Mouse (Mus musculus) midbrain, embryonic 12.5 days (tissue): ENCODE measurements around the gene Kif24. TPM values are rescaled to one million over a fixed set of nuclear protein-coding genes. Genes with fewer than 3 reads are reported as not detected.
A peak's percentile ranks its signal among the peaks of the same experiment; 100 is the strongest.

Experiments
- ATAC-seq: fragments of 200-750 bp; cut with Nextera tagmentation; 2 replicates; pipeline ENCODE4 v1.8.0; 2017; ENCODE audit warnings: low read depth, moderate TSS enrichment, moderate library complexity; ENCODE audit not compliant: low FRiP score
- H3K27ac ChIP-seq: fragments of 300-500 bp; sonication (generic); replicated peaks from 2 replicates; pipeline ENCODE4 v1.5.1; 2016; ENCODE audit warnings: mild to moderate bottlenecking
- H3K27me3 ChIP-seq: fragments of 300-500 bp; sonication (generic); 2 replicates; pipeline ENCODE4 v1.6.1; 2016; ENCODE audit warnings: mild to moderate bottlenecking
- H3K36me3 ChIP-seq: fragments of 300-500 bp; sonication (generic); 2 replicates; pipeline ENCODE4 v1.6.1; 2016
- H3K4me1 ChIP-seq: fragments of 300-500 bp; sonication (generic); 2 replicates; pipeline ENCODE4 v1.6.1; 2016
- H3K4me2 ChIP-seq: fragments of 300-500 bp; sonication (generic); replicated peaks from 2 replicates; pipeline ENCODE4 v1.6.1; 2016; ENCODE audit warnings: mild to moderate bottlenecking, moderate library complexity
- H3K4me3 ChIP-seq: fragments of 300-500 bp; sonication (generic); 2 replicates; pipeline ENCODE4 v1.5.1; 2016; ENCODE audit warnings: mild to moderate bottlenecking
- H3K9ac ChIP-seq: fragments of 300-500 bp; sonication (generic); replicated peaks from 2 replicates; pipeline ENCODE4 v1.6.1; 2016; ENCODE audit warnings: mild to moderate bottlenecking, moderate library complexity
- H3K9me3 ChIP-seq: fragments of 300-500 bp; sonication (generic); 2 replicates; pipeline ENCODE4 v1.6.1; 2016; ENCODE audit warnings: mild to moderate bottlenecking
- WGBS: fragments of 180-500 bp; shearing (Covaris S2); methylation state at CpG from one replicate; pipeline ENCODE4 v1.1.7; 2016; 5-methylcytosine and 5-hydroxymethylcytosine counted together
- polyA plus RNA-seq: library from polyadenylated mRNA; unstranded; fragments of >200 nt; fragmentation: Nextera tagmentation; extraction: Ambion mirVana; gene quantifications from 2 replicates; pipeline ENCODE4 v1.2.1, GENCODE M21; 2016

Gene Kif24
- polyA plus RNA-seq, 1 experiment from 2014 or later = 12.6 TPM

- Histone ChIP-seq H3K4me2 (no peak overlapping the region), H3K27me3 (peaks cover 70% of the 10 kb centered on the region), H3K36me3 (no peaks in the 10 kb centered on the region), H3K9me3 (no peaks in the 10 kb centered on the region), H3K27ac (no peak overlapping the region), H3K4me3 (no peak overlapping the region), H3K9ac (no peak overlapping the region), H3K4me1 (peaks cover 35% of the 10 kb centered on the region)
- WGBS = 74% methylated on average over 4 of the region's 4 CpGs
- no peak for ATAC-seq
These were observed 36.1 kb upstream of the Kif24 start for GRCm38 (mm10) chr4:41500787-41501186.

GRCm38 (mm10) chr4:41499619-41500018 lies 34.9 kb upstream of the Kif24 start:
- peaks cover 77% of the 10 kb centered on the region for H3K27me3 ChIP-seq
- no peak overlapping the region for H3K27ac ChIP-seq
- H3K36me3 ChIP-seq = no peaks in the 10 kb centered on the region
- peaks cover 35% of the 10 kb centered on the region for H3K4me1 ChIP-seq
- no peak overlapping the region for H3K4me2 ChIP-seq
- H3K4me3 ChIP-seq = no peak overlapping the region
- H3K9ac ChIP-seq = peak overlapping the region; percentile 24; the same call in 1 of the 2 replicates
- no peaks in the 10 kb centered on the region for H3K9me3 ChIP-seq
- ATAC-seq = no peak
- 58% methylated on average over 8 of the region's 8 CpGs for WGBS

GRCm38 (mm10) chr4:41498921-41499391 lies 34.3 kb upstream of the Kif24 start:
- Histone ChIP-seq H3K9me3 (no peaks in the 10 kb centered on the region), H3K36me3 (no peaks in the 10 kb centered on the region), H3K4me1 (peaks cover 35% of the 10 kb centered on the region), H3K27ac (no peak overlapping the region), H3K27me3 (peaks cover 81% of the 10 kb centered on the region), H3K4me2 (peak overlapping the region; percentile 57), H3K9ac (peak overlapping the region; percentile 24; the same call in 1 of the 2 replicates), H3K4me3 (peak overlapping the region; percentile 37)
- 3% methylated on average over 43 of the region's 43 CpGs for WGBS
- no peak for ATAC-seq

GRCm38 (mm10) chr4:41497995-41498845 lies 33.5 kb upstream of the Kif24 start:
- Histone ChIP-seq H3K9me3 (no peaks in the 10 kb centered on the region), H3K4me2 (peak overlapping the region; percentile 57), H3K4me3 (peak overlapping the region; percentile 37), H3K27ac (no peak overlapping the region), H3K36me3 (0 out of 2 replicates have a peak, but pooled peaks cover 3% of the 10 kb centered on the region), H3K9ac (no peak overlapping the region), H3K27me3 (peaks cover 85% of the 10 kb centered on the region), H3K4me1 (peaks cover 35% of the 10 kb centered on the region)
- WGBS = 7% methylated on average over 72 of the region's 72 CpGs
- no peak; the same call in 1 of the 2 replicates for ATAC-seq

- no peak overlapping the region for H3K27ac ChIP-seq
These were observed 32.9 kb upstream of the Kif24 start for GRCm38 (mm10) chr4:41497579-41497978.

GRCm38 (mm10) chr4:41497046-41497445 lies 32.4 kb upstream of the Kif24 start:
- no peak for ATAC-seq

More at GRCm38 (mm10) chr4:41497579-41497978, 32.9 kb upstream of the Kif24 start:
- peaks cover 33% of the 10 kb centered on the region for H3K4me1 ChIP-seq
- peak overlapping the region; percentile 34; the same call in 1 of the 2 replicates for H3K9ac ChIP-seq
- H3K4me3 ChIP-seq = peak overlapping the region; percentile 37
- peaks cover 85% of the 10 kb centered on the region for H3K27me3 ChIP-seq
- no peaks in the 10 kb centered on the region for H3K9me3 ChIP-seq
- H3K36me3 ChIP-seq = 0 out of 2 replicates have a peak, but pooled peaks cover 3% of the 10 kb centered on the region
- peak overlapping the region; percentile 57 for H3K4me2 ChIP-seq
- peak; percentile 14; the same call in 1 of the 2 replicates for ATAC-seq
- WGBS = 3% methylated on average over 34 of the region's 34 CpGs

GRCm38 (mm10) chr4:41495850-41496249 lies 31.2 kb upstream of the Kif24 start:
- no peak for ATAC-seq
- Histone ChIP-seq H3K4me2 (no peak overlapping the region), H3K36me3 (0 out of 2 replicates have a peak, but pooled peaks cover 3% of the 10 kb centered on the region), H3K27ac (no peak overlapping the region), H3K9ac (no peak overlapping the region), H3K27me3 (peaks cover 70% of the 10 kb centered on the region), H3K4me3 (no peak overlapping the region), H3K4me1 (peaks cover 23% of the 10 kb centered on the region), H3K9me3 (no peaks in the 10 kb centered on the region)
- 88% methylated on average over 11 of the region's 11 CpGs for WGBS

More at GRCm38 (mm10) chr4:41497046-41497445, 32.4 kb upstream of the Kif24 start:
- Histone ChIP-seq H3K4me1 (peaks cover 27% of the 10 kb centered on the region), H3K36me3 (0 out of 2 replicates have a peak, but pooled peaks cover 3% of the 10 kb centered on the region), H3K27ac (no peak overlapping the region), H3K9me3 (no peaks in the 10 kb centered on the region), H3K9ac (no peak overlapping the region), H3K4me3 (no peak overlapping the region), H3K4me2 (0 out of 2 replicates have a peak overlapping the region, but pooled peaks have one; percentile 57), H3K27me3 (peaks cover 82% of the 10 kb centered on the region)
- WGBS = 38% methylated on average over 5 of the region's 5 CpGs

GRCm38 (mm10) chr4:41495076-41495475 lies 30.4 kb upstream of the Kif24 start:
- Histone ChIP-seq H3K4me3 (no peak overlapping the region), H3K9ac (no peak overlapping the region), H3K4me2 (no peak overlapping the region), H3K9me3 (no peaks in the 10 kb centered on the region), H3K27ac (no peak overlapping the region), H3K36me3 (0 out of 2 replicates have a peak, but pooled peaks cover 3% of the 10 kb centered on the region), H3K27me3 (peaks cover 63% of the 10 kb centered on the region), H3K4me1 (peaks cover 23% of the 10 kb centered on the region)
- 83% methylated on average over 4 of the region's 4 CpGs for WGBS
- ATAC-seq = no peak

- WGBS = 56% methylated on average over 3 of the region's 3 CpGs
- no peak overlapping the region for H3K4me3 ChIP-seq
- no peak for ATAC-seq
- H3K4me1 ChIP-seq = peaks cover 22% of the 10 kb centered on the region
- H3K4me2 ChIP-seq = no peak overlapping the region
- H3K9ac ChIP-seq = no peak overlapping the region
- H3K9me3 ChIP-seq = no peaks in the 10 kb centered on the region
- 0 out of 2 replicates have a peak, but pooled peaks cover 3% of the 10 kb centered on the region for H3K36me3 ChIP-seq
- no peak overlapping the region for H3K27ac ChIP-seq
- H3K27me3 ChIP-seq = peaks cover 56% of the 10 kb centered on the region
These were observed 29.7 kb upstream of the Kif24 start for GRCm38 (mm10) chr4:41494378-41494777.

GRCm38 (mm10) chr4:41493464-41494116 lies 28.9 kb upstream of the Kif24 start:
- Histone ChIP-seq H3K4me3 (no peak overlapping the region), H3K4me2 (no peak overlapping the region), H3K4me1 (peaks cover 14% of the 10 kb centered on the region), H3K27me3 (peaks cover 48% of the 10 kb centered on the region), H3K27ac (no peak overlapping the region), H3K9me3 (no peaks in the 10 kb centered on the region), H3K9ac (no peak overlapping the region), H3K36me3 (0 out of 2 replicates have a peak, but pooled peaks cover 3% of the 10 kb centered on the region)
- 82% methylated on average over 3 of the region's 3 CpGs for WGBS
- ATAC-seq = no peak

- no peak overlapping the region for H3K4me2 ChIP-seq
- H3K27ac ChIP-seq = no peak overlapping the region
- WGBS = 85% methylated on average over 7 of the region's 7 CpGs
- no peak for ATAC-seq
- H3K36me3 ChIP-seq = 0 out of 2 replicates have a peak, but pooled peaks cover 3% of the 10 kb centered on the region
- no peak overlapping the region for H3K9ac ChIP-seq
- H3K9me3 ChIP-seq = no peaks in the 10 kb centered on the region
- peaks cover 41% of the 10 kb centered on the region for H3K27me3 ChIP-seq
- no peak overlapping the region for H3K4me3 ChIP-seq
- peaks cover 8% of the 10 kb centered on the region for H3K4me1 ChIP-seq
These were observed 28.3 kb upstream of the Kif24 start for GRCm38 (mm10) chr4:41492951-41493350.
